Mouse (Mus musculus) thymus, adult 2 months (tissue): Measurements from ENCODE around the gene Rpl4. TPM values are rescaled to one million over a fixed set of nuclear protein-coding genes. Genes with fewer than 3 reads are reported as not detected.
A peak's percentile ranks its signal among the peaks of the same experiment; 100 is the strongest.
"Not testable (repeated sequence)": the region's sequence is repeated elsewhere in the genome, so short reads cannot be mapped to it uniquely, and the experiment has no call there.

Source experiments
- DNase-seq: peaks from one replicate; pipeline ENCODE4 v3.0.0; 2021
- H3K27ac ChIP-seq: fragments of 200-500 bp; 2 replicates; pipeline ENCODE4 v1.5.1; 2012; ENCODE audit warnings: low read length, control low read depth; ENCODE audit not compliant: control insufficient read depth, insufficient read depth
- H3K27me3 ChIP-seq: fragments of 200-500 bp; 2 replicates; pipeline ENCODE4 v1.6.1; 2012; ENCODE audit warnings: mild to moderate bottlenecking, low read length, moderate library complexity, mixed read lengths; ENCODE audit not compliant: control insufficient read depth, insufficient read depth
- H3K36me3 ChIP-seq: fragments of 200-500 bp; 2 replicates; pipeline ENCODE4 v1.6.1; 2012; ENCODE audit warnings: mild to moderate bottlenecking, low read length, moderate library complexity; ENCODE audit not compliant: control insufficient read depth, insufficient read depth
- H3K4me1 ChIP-seq: fragments of 200-500 bp; replicated peaks from 2 replicates; pipeline ENCODE4 v1.6.1; 2012; ENCODE audit warnings: low read length; ENCODE audit not compliant: control insufficient read depth, insufficient read depth
- H3K4me3 ChIP-seq: fragments of 200-500 bp; 2 replicates; pipeline ENCODE4 v1.5.1; 2012; ENCODE audit warnings: mild to moderate bottlenecking, low read length, control low read depth, moderate library complexity; ENCODE audit not compliant: control insufficient read depth, insufficient read depth
- CTCF ChIP-seq: fragments of 200-500 bp; IDR thresholded peaks from 2 replicates; pipeline ENCODE4 v1.5.1; 2012; ENCODE audit warnings: mild to moderate bottlenecking, control low read depth, low read length, moderate library complexity, borderline replicate concordance; ENCODE audit not compliant: control insufficient read depth, poor library complexity, insufficient read depth; ENCODE audit errors: extremely low read depth
- POLR2A ChIP-seq: fragments of 200-500 bp; IDR thresholded peaks from 2 replicates; pipeline ENCODE4 v1.6.1; 2012; ENCODE audit warnings: mild to moderate bottlenecking, low read length, control low read depth, moderate library complexity; ENCODE audit not compliant: control insufficient read depth, poor library complexity, insufficient read depth; ENCODE audit errors: extremely low read depth
- WGBS: fragments of 180-500 bp; shearing (Covaris S2); methylation state at CpG from one replicate; pipeline ENCODE4 v1.1.7; 2018; 5-methylcytosine and 5-hydroxymethylcytosine counted together
- polyA plus RNA-seq: library from polyadenylated mRNA; depleted of rRNA; stranded (reverse); fragments of >200 nt; gene quantifications from 2 replicates; pipeline ENCODE4 v1.2.3, GENCODE M21; 2012; rRNA removed

Gene Rpl4
- 518 and 600 TPM in 2 replicates for polyA plus RNA-seq

DNA sequence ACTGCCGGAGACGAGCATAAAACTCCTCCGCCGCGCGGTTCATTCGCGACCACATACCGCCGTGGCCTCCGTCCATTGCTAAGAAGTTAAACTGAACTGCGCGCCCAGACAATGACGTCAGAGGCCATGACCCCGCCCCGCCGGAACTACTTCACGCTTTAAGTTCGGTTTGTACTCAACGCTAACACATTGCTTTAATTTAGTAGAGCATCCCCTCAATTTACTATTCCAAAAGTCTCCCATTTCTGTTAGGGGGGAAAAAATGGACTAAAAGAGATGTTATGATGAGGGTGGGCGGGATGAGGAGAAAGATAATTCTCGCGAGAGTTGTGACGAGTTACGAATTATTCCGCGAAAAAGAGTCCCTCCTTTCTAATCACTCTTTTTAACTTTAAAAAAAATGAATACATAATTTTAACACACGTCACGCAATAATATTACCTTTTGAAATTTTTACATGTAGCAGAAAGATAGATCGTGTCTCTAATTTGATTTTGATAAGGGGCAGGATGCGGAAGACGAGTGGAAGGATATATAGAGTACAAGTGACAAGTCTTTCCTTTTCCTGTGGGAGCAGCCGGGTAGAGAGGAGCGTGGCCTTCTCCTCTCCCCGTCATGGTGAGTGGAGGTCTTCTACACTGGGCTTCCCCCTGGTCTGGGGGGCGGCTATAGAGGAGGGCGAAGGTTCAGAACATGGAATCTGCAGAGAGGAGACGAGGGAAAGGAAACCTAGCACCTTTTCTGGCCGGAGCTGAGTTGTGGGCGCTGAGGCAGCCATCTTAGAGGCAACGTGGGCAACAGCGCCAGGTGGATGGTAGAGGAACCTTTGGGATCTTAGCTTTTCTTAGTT is at the start of gene Rpl4, which contains the start of gene Zwilch:
TSS of gene Rpl4 (plus strand) at position 560 of the 850 bp plus-strand sequence.
TSS of gene Zwilch (minus strand) at position 289 of the 850 bp plus-strand sequence.
- H3K27me3 ChIP-seq = no peaks in the 10 kb centered on the region
- under 1% methylated on average over 42 of the region's 42 CpGs for WGBS
- peaks cover 4% of the 10 kb centered on the region for H3K4me1 ChIP-seq
- peak within 1 kb of the TSS; percentile 97 for H3K4me3 ChIP-seq
- DNase-seq = peak; percentile 77
- no peak for TF ChIP-seq CTCF
- peak; percentile 62; the same call in 1 of the 2 replicates for TF ChIP-seq POLR2A
- H3K36me3 ChIP-seq = peaks cover 30% of the 10 kb centered on the region
- peak within 1 kb of the TSS; percentile 74 for H3K27ac ChIP-seq

DNA sequence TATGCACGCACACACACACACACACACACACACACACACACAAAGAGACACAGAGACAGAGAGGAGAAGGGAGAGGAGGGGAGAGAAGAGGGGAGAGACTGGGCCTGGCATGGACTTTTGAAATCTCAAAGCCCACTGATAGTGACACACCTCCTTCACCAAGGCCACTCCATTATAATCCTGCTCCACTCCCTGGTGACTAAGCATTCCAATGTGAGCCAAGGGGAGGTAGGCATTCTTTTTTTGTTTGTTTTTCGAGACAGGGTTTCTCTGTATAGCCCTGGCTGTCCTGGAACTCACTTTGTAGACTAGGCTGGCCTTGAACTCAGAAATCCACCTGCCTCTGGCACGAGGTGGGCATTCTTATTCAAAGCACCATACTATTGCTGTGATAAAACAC is 48.3 kb upstream of the Rpl4 start:
- 84% methylated on average over 3 of the region's 3 CpGs for WGBS
- H3K27me3 ChIP-seq, H3K4me3 ChIP-seq, H3K36me3 ChIP-seq, H3K27ac ChIP-seq, H3K4me1 ChIP-seq, DNase-seq: not testable (repeated sequence)

DNA sequence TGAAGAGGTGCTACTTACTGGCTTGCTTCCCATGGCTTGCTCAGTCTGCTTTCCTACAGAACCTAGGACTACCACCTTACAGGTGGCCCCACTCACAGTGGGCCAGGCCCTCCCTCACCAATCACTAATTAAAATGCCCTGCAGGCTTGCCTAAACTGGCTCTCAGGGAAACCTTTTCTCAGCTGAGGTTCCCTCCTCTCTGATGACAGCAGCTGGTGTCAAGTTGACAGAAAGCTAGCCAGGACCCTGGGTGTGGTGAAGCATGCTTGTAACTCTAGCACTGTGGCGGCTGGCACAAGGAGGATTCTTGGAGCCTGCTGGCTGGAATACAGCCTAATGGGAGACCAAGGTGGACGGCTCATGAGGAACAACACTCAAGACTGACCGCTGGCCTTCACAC is 47.9 kb upstream of the Rpl4 start:
- TF ChIP-seq POLR2A (no peak), CTCF (no peak)
- no peaks in the 10 kb centered on the region for H3K4me1 ChIP-seq
- no peaks in the 10 kb centered on the region for H3K36me3 ChIP-seq
- H3K4me3 ChIP-seq = no peak overlapping the region
- WGBS = 92% methylated on average over 3 of the region's 3 CpGs
- DNase-seq = no peak
- no peaks in the 10 kb centered on the region for H3K27me3 ChIP-seq
- no peak overlapping the region for H3K27ac ChIP-seq

DNA sequence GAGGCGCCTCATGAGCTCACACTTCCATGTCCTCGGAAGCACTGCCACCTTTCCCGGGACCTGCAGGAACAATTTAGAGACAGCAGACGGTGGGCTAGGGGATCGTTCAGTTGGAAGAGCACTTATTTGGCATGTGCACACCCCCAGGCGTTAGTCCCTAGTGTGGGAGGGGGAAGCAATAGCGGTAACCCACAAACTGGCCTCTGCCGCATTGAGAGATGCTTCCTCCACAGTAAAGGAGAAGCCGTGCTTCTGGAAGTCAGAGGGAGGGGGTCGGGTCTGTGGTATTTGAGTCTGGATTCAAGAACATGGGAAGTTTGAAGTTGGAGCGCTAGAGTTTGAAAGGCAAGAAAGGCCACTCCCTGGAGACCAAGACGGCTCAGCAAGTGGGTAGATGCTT is 47.1 kb upstream of the Rpl4 start:
- no peak for TF ChIP-seq POLR2A
- no peak for TF ChIP-seq CTCF
- Histone ChIP-seq H3K27me3 (no peaks in the 10 kb centered on the region), H3K27ac (no peak overlapping the region), H3K4me1 (no peaks in the 10 kb centered on the region), H3K36me3 (no peaks in the 10 kb centered on the region), H3K4me3 (no peak overlapping the region)
- no peak for DNase-seq
- 37% methylated on average over 12 of the region's 12 CpGs for WGBS

DNA sequence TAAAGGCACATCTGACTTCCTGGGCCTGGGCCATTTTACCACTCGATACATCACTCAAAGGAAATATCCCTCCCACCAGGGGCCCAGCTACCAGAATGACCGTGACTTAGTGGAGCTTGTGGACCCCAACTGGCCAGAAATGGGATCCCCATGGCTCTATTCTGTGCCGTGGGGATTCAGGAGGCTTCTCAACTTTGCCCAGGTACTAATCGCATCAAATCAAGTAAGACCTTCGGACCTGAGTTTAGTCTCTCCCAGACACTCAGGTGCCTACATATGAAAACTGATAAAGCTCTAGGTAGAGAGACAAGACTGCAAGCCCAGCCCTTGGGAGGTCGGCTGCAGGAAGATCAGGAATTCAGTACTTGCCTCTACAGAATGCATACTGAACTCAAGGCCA is 41.6 kb upstream of the Rpl4 start:
- DNase-seq = no peak
- Histone ChIP-seq H3K4me3 (no peak overlapping the region), H3K27ac (no peak overlapping the region), H3K36me3 (no peaks in the 10 kb centered on the region), H3K4me1 (no peaks in the 10 kb centered on the region), H3K27me3 (no peaks in the 10 kb centered on the region)
- TF ChIP-seq POLR2A (no peak), CTCF (no peak)
- 95% methylated on average over 6 of the region's 6 CpGs for WGBS

DNA sequence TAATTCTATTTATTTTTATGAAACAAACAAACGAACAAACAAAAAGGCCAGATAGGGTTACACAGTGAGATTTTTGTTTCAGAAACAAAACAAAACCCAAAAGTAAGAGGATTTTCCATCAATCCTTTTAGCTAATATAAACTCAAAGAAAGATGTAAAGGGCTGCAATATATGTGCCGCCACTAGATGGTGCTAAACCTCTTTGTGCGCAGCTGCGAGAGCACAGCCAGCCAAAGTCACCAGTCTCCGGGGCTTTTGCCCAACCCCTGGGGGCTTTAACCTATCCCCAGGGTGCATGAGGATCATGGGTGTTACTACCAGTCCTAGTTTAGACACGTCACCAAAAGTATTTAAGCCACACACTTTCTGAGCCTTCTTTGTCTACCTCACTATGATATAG is 34.3 kb upstream of the Rpl4 start:
- not testable (repeated sequence) for H3K4me3 ChIP-seq, H3K4me1 ChIP-seq, H3K27ac ChIP-seq, H3K36me3 ChIP-seq, H3K27me3 ChIP-seq
- TF ChIP-seq CTCF = 0 out of 2 replicates have a peak, but pooled peaks have one; percentile 53
- DNase-seq = peak; percentile 45
- 10% methylated on average over 6 of the region's 6 CpGs for WGBS

DNA sequence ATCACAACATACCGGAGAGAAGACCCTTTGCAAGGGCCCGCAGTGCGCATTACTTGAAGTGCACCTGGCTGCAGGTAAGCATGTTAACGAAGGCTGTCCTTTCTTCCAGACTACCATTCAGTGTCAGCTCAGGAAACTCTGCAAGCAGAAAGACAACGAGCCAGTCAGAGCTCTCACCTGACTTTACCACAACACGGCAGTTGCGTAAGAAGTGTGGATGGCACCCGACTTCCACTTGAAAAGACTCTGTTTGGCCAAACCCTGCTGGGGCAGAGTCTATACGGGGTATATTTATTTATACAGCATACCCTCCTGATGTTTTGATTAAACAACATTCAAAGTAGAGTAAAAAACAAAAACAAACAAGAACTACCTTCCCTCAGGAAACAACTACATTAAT is 33.3 kb upstream of the Rpl4 start:
- Histone ChIP-seq H3K36me3 (0 out of 2 replicates have a peak, but pooled peaks cover 4% of the 10 kb centered on the region), H3K4me3 (no peak overlapping the region), H3K27ac (no peak overlapping the region), H3K4me1 (no peaks in the 10 kb centered on the region), H3K27me3 (no peaks in the 10 kb centered on the region)
- DNase-seq = no peak
- TF ChIP-seq POLR2A (no peak), CTCF (no peak)
- WGBS = 63% methylated on average over 9 of the region's 9 CpGs
